Comparison of ENCODE assay signal across 28 mouse cellular contexts in the genomic region with DNA sequence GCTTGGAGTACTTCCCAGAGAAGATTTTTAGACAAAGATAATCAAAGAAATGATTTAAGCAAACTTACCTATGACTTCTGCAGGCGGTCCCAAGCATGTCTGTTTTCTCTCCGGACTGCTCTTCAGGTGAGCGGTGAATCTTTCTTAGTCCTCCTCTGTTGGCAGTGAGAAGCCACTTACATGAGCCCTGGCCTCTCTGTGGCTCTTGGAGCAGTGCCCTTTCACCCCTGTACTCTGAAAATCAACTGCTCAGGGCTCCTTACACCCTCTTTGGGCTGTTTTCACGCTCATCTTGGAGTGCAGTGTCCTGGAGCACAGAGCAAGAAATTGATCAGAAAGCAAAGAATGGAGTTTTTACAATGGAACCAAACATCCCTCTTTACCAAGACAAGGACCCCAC.
DNase-seq lines count a peak whose midpoint lies in the region; ATAC-seq and TF ChIP-seq lines count a peak whose summit lies in the region.
"Had no signal": no experiment of that assay in that cellular context is flagged by ENCODE, and none has a peak within 500 bp of the region (broad histone marks: within the 10 kb centered on the region; RNA-seq: fewer than 3 reads in every experiment).

No protein-coding gene starts in this region.

- 84% methylated on average over 4 of the region's 4 CpGs for WGBS in heart, embryonic 10.5 days
- WGBS in heart, embryonic 11.5 days (ENCODE audit: insufficient replicate concordance) = 82% methylated on average over 4 of the region's 4 CpGs
- 73% methylated on average over 4 of the region's 4 CpGs for WGBS in lung, embryonic 14.5 days
- 80% methylated on average over 4 of the region's 4 CpGs for WGBS in embryonic facial prominence, embryonic 15.5 days
- WGBS in stomach, embryonic 16.5 days = 67% methylated on average over 4 of the region's 4 CpGs

- no peak overlapping the region for H3K4me2 ChIP-seq in heart, embryonic 11.5 days
- no peak overlapping the region for H3K4me2 ChIP-seq in lung, embryonic 14.5 days
- no peak overlapping the region for H3K4me2 ChIP-seq in embryonic facial prominence, embryonic 15.5 days (replicated peaks)
- H3K4me2 ChIP-seq in stomach, embryonic 16.5 days (ENCODE audit: low read depth, low read length) = no peak overlapping the region
- H3K4me2 ChIP-seq: embryonic facial prominence, embryonic 12.5 days; kidney, embryonic 15.5 days; limb, embryonic 13.5 days; liver, embryonic 12.5 days; midbrain, embryonic 11.5 days had no signal

- no peaks in the 10 kb centered on the region for H3K4me1 ChIP-seq in heart, embryonic 10.5 days
- H3K4me1 ChIP-seq in heart, embryonic 11.5 days (ENCODE audit: control insufficient read depth, insufficient read depth, low read length) = no peaks in the 10 kb centered on the region
- H3K4me1 ChIP-seq in lung, embryonic 14.5 days (ENCODE audit: insufficient read depth) = peaks cover 8% of the 10 kb centered on the region; the same call in 1 of the 2 replicates
- H3K4me1 ChIP-seq in embryonic facial prominence, embryonic 15.5 days = peaks cover 8% of the 10 kb centered on the region; the same call in 1 of the 2 replicates
- H3K4me1 ChIP-seq in stomach, embryonic 16.5 days (ENCODE audit: control insufficient read depth, insufficient read depth, low read length) = 0 out of 2 replicates have a peak, but pooled peaks cover 8% of the 10 kb centered on the region
- H3K4me1 ChIP-seq: embryonic facial prominence, embryonic 12.5 days; limb, embryonic 13.5 days; liver, embryonic 12.5 days had no signal

- H3K27ac ChIP-seq in heart, embryonic 10.5 days = no peak overlapping the region
- H3K27ac ChIP-seq in heart, embryonic 11.5 days (ENCODE audit: low read depth, low read length) = no peak overlapping the region
- peak overlapping the region; percentile 0; the same call in 1 of the 2 replicates for H3K27ac ChIP-seq in lung, embryonic 14.5 days (ENCODE audit: low read depth)
- H3K27ac ChIP-seq in embryonic facial prominence, embryonic 15.5 days (replicated peaks) = peak overlapping the region; percentile 51; the same call in 1 of the 2 replicates
- peak overlapping the region; percentile 65 for H3K27ac ChIP-seq in stomach, embryonic 16.5 days (ENCODE audit: low read length)
- H3K27ac ChIP-seq: embryonic facial prominence, embryonic 12.5 days; heart, adult 2 months; kidney, embryonic 15.5 days; limb, embryonic 13.5 days; liver, embryonic 12.5 days had no signal

- no peaks in the 10 kb centered on the region for H3K36me3 ChIP-seq in heart, embryonic 10.5 days
- H3K36me3 ChIP-seq in heart, embryonic 11.5 days (ENCODE audit: control insufficient read depth, insufficient read depth, low read length) = no peaks in the 10 kb centered on the region
- H3K36me3 ChIP-seq in lung, embryonic 14.5 days (ENCODE audit: insufficient read depth) = no peaks in the 10 kb centered on the region
- H3K36me3 ChIP-seq in embryonic facial prominence, embryonic 15.5 days = no peaks in the 10 kb centered on the region
- no peaks in the 10 kb centered on the region for H3K36me3 ChIP-seq in stomach, embryonic 16.5 days (ENCODE audit: control insufficient read depth, insufficient read depth, low read length)
- H3K36me3 ChIP-seq: embryonic facial prominence, embryonic 12.5 days; kidney, embryonic 15.5 days; limb, embryonic 13.5 days; liver, embryonic 12.5 days had no signal

- no peak overlapping the region for H3K9ac ChIP-seq in heart, embryonic 11.5 days (ENCODE audit: low read depth, low read length)
- no peak overlapping the region for H3K9ac ChIP-seq in lung, embryonic 14.5 days
- no peak overlapping the region for H3K9ac ChIP-seq in embryonic facial prominence, embryonic 15.5 days
- no peak overlapping the region for H3K9ac ChIP-seq in stomach, embryonic 16.5 days (ENCODE audit: low read length)
- H3K9ac ChIP-seq: embryonic facial prominence, embryonic 12.5 days; kidney, embryonic 15.5 days; limb, embryonic 13.5 days; liver, embryonic 12.5 days; liver, postnatal 0 days had no signal

- peak; percentile 55 for DNase-seq in heart, embryonic 10.5 days (ENCODE audit: low spot score)
- DNase-seq in lung, embryonic 14.5 days = no peak
- no peak for DNase-seq in lung, postnatal 4 days
- no peak for DNase-seq in left cerebral cortex, postnatal 25 days (ENCODE audit: low spot score in 2 of 2)
- DNase-seq: adrenal gland, postnatal 14 days; cerebellum, adult 11 months; cerebellum, adult 9-10 months; cerebellum, postnatal 36 days; heart, adult 2 months; heart, postnatal 14 days; kidney, adult 18-20 months; kidney, postnatal 4 days; layer of hippocampus, postnatal 36 days; liver, postnatal 0 days; right cerebral cortex, postnatal 25 days; thymus, postnatal 4 days had no signal

- intact Hi-C loops in left cerebral cortex, postnatal 25 days (cut with DNase I) = loop anchor here (5.0 kb wide), 1 partner anchor 105 kb away; no protein-coding TSS in a partner anchor

- H3K27me3 ChIP-seq in heart, embryonic 10.5 days (ENCODE audit: insufficient read depth, poor library complexity, severe bottlenecking) = 0 out of 2 replicates have a peak, but pooled peaks cover 3% of the 10 kb centered on the region
- no peaks in the 10 kb centered on the region for H3K27me3 ChIP-seq in heart, embryonic 11.5 days (ENCODE audit: control insufficient read depth, insufficient read depth, low read length)
- 0 out of 2 replicates have a peak, but pooled peaks cover 6% of the 10 kb centered on the region for H3K27me3 ChIP-seq in lung, embryonic 14.5 days (ENCODE audit: insufficient read depth, low read length)
- 0 out of 2 replicates have a peak, but pooled peaks cover 4% of the 10 kb centered on the region for H3K27me3 ChIP-seq in embryonic facial prominence, embryonic 15.5 days
- H3K27me3 ChIP-seq in stomach, embryonic 16.5 days (ENCODE audit: control insufficient read depth, insufficient read depth, low read length) = no peaks in the 10 kb centered on the region
- H3K27me3 ChIP-seq: embryonic facial prominence, embryonic 12.5 days; kidney, embryonic 15.5 days; limb, embryonic 13.5 days; liver, embryonic 12.5 days had no signal

- ATAC-seq in heart, embryonic 11.5 days (replicated peaks; ENCODE audit: insufficient number of reproducible peaks, low FRiP score, low TSS enrichment) = no peak
- no peak for ATAC-seq in lung, embryonic 14.5 days (ENCODE audit: insufficient read depth)
- ATAC-seq in embryonic facial prominence, embryonic 15.5 days (ENCODE audit: insufficient number of reproducible peaks, low FRiP score, low TSS enrichment, low read depth) = no peak
- no peak for ATAC-seq in stomach, embryonic 16.5 days (ENCODE audit: insufficient read depth, low FRiP score)
- ATAC-seq: forebrain, embryonic 14.5 days; hindbrain, embryonic 16.5 days; liver, embryonic 12.5 days; liver, postnatal 0 days; midbrain, embryonic 16.5 days; Patski had no signal

- H3K9me3 ChIP-seq in heart, embryonic 10.5 days = no peaks in the 10 kb centered on the region
- no peaks in the 10 kb centered on the region for H3K9me3 ChIP-seq in heart, embryonic 11.5 days (replicated peaks; ENCODE audit: control insufficient read depth, low read length)
- peaks cover 6% of the 10 kb centered on the region; the same call in 1 of the 2 replicates for H3K9me3 ChIP-seq in lung, embryonic 14.5 days (ENCODE audit: low read depth, low read length)
- H3K9me3 ChIP-seq in embryonic facial prominence, embryonic 15.5 days (replicated peaks) = no peaks in the 10 kb centered on the region
- H3K9me3 ChIP-seq in stomach, embryonic 16.5 days (replicated peaks; ENCODE audit: control insufficient read depth, low read length) = peaks cover 9% of the 10 kb centered on the region; the same call in 1 of the 2 replicates
- H3K9me3 ChIP-seq: liver, embryonic 12.5 days had no signal

- no peak overlapping the region for H3K4me3 ChIP-seq in heart, embryonic 10.5 days
- no peak overlapping the region for H3K4me3 ChIP-seq in heart, embryonic 11.5 days (ENCODE audit: low read depth, low read length)
- H3K4me3 ChIP-seq in lung, embryonic 14.5 days (ENCODE audit: low read depth, low read length) = no peak overlapping the region
- no peak overlapping the region for H3K4me3 ChIP-seq in embryonic facial prominence, embryonic 15.5 days (replicated peaks)
- no peak overlapping the region for H3K4me3 ChIP-seq in stomach, embryonic 16.5 days (replicated peaks; ENCODE audit: low read length)
- H3K4me3 ChIP-seq: embryonic facial prominence, embryonic 12.5 days; heart, adult 2 months; kidney, embryonic 15.5 days; limb, embryonic 13.5 days; liver, embryonic 12.5 days had no signal

- no peak for TF ChIP-seq CTCF in lung, embryonic 14.5 days (IDR thresholded peaks at IDR 0.05; ENCODE audit: low read depth)

Comparison
In these comparisons a context has a peak if more than half of its experiments do, and no peak if none do; other contexts are left out.
1. H3K27ac ChIP-seq: peak in lung, embryonic 14.5 days (single experiment), embryonic facial prominence, embryonic 15.5 days (single experiment) and stomach, embryonic 16.5 days (single experiment); none in heart, embryonic 10.5 days (single experiment) and heart, embryonic 11.5 days (single experiment).